Mouse (Mus musculus) mouse embryonic stem cell (cell line): ENCODE results near the gene Opcml.

Source experiments
- in situ Hi-C, 2 experiments: fragments of 300-500 bp; cut with MboI; formaldehyde crosslinking; loops; 1 replicate in 1 of 2; 3 replicates in 1 of 2; pipeline ENCODE4 v1.14.3; 2019 to 2020; ENCODE audit warnings: low sequenced_read_pairs in 2 of 2, low pct_unique_long_range_greater_than_20kb in 1 of 2, mixed read lengths in 1 of 2; ENCODE audit not compliant: unreplicated experiment in 1 of 2

The Opcml gene

DNA sequence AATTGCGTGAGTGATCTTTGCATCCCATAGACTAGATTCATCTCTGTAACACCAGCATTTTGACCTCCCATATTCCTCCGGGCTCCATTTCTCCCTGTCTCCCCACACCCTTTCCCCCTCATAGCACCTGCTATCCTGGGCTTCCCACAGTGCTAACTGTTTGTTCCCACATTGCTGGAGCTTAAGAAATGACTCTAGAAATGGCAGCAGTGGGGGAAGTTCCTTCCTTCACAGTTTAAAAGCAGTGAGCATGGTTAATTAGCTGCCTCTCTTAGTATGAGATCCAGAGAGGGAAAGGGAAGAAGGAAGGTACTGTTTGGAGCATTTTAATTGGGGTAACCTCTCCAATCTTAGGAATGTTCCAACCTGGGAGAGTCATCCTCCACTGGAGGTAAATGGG, 1035.2 kb downstream of the Opcml start:
- in situ Hi-C loops = no loop called here

DNA sequence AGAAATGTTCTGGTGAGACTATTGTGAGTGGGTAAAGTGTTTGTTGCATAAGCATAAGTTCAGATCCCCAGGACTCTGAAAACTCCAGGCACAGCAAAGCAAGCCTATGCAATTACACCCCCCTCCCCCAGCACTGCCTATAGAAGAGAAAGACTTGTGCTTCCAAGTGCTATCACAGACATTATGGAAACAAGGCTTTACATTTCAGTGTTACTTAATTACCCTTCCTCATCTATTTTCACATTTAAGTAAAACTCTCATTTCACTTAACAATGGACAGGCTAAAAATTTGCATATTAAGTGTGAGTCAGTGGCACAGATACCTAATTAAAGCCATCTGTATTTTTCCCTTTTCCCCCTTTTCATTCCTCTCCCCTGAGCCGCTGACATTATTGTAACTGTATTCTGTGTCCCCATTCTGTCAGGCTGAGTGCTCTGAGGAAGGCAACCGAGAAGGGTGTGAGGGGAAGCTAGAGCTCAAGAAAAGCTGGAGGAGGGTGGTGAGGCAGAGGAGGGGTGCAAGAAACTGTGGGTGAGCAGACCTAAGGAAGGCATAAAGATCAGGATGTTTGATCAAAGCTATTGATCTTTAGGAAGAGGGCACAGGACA, 1055.5 kb downstream of the Opcml start:
- in situ Hi-C loops = no loop called here

DNA sequence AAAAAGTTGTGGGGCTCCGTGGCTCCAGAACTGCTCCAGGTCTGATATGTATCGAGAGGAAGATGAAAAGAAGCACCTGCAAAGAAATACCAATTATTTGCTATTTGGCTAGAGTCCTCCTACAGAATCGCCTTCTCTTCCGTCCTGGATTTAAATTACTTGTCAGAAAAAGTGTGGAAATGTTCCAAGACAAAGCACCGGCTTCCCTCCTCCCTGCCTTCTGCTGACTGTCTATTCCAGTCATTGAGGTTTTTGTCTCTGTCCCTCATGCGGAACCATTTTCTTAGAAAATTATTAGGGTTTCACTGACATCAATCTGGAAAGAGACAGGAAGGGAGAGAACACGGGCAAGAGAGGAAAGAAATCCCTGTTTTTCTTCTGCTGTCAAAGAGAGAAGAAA, 1065.3 kb downstream of the Opcml start:
- in situ Hi-C loops = no loop called here

DNA sequence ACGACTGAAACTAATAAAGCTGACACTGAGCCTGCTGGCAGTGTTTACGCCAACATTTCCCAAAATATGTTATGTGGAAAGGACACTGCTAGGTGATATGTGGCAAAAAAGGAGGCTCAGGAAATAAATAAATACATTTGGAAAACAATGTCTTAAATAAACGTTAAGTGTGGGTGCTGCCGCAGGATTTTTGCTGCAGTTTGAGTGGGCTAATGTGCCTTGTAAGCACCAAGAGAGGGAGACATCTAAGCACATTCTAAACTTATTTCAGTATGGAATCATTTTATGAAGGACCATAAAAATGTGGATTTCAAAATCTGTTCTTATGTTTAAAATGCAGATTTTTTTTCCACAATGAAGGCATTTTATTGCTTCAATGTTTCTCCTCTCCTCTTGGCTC, 1071.4 kb downstream of the Opcml start:
- in situ Hi-C loops = no loop called here

DNA sequence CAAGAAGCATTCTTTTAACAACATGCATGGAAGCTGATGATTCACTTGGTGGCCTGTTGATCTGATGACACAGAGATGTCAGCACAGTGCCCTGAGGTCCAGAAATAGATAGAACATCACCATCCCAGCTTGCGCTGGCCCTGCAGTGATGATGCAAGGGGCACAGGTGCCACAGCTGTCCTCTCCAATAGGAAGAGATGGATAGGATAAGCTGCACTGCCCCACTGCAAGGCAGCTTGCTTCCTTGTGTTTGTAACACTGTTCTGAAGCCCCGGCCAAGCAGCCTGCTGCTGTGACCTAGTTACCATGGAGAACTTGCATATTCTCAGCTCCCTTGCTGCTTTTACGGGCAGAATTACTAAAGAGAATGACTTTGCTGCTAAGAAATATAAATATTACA, 1076.7 kb downstream of the Opcml start:
- in situ Hi-C loops = no loop called here

DNA sequence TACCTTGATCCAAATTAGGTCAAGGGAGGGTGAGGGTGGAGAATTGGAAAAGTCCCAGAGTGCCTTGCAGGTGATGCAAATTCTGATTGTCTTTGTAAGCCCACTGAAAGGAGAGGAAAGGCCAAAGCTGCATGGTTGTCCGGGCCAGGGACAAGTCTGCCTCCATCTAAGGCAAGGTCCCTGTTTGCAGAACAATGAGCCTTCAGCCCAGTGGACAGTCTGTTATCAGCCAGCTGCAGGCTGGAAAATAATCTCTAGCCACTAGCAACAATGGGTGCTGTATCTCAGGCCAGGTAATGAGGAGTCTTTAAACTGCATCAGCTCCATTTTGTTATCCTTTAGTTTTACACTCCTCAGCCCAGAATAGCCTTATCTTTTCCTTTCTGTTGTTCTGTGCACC, 1079.9 kb downstream of the Opcml start:
- in situ Hi-C loops = no loop called here

DNA sequence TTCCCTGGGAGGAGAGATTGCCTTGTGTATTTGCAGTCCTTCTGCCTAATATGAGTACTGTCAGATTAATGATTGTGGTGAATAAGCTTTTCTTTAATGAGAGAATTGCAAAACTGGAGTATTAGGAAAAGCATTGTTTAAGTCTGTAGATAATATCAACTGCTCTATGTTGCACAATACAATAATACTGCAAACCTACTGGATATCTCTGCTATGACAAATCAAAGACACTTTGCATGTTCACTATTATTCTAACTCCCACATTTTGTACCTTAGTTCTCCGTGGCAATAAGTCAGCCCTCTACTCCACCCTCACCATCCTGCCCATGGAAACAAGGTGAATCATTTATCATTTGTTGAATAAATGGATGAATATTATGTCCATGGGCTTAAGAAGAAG, 1092.0 kb downstream of the Opcml start:
- in situ Hi-C loops = no loop called here

DNA sequence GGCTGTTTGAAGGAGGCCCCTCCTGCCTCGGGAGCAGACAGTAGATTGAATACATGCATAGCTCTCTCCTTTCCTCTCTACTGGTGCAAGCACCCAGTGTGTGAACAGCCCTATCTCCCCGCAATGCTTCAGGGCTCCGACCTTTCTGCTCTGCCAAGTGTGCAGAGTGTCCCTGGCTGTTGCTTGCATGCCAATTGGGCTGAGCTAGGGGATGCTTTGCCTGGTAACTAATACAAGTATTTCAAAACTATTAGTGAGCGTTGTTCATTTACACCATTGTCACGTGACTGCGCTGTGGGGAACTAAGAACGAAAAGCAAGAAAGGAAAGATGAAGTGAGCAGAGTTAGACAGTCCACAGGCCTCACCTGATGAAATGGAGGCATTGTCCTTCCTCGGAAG, 1101.0 kb downstream of the Opcml start:
- in situ Hi-C loops = no loop called here

DNA sequence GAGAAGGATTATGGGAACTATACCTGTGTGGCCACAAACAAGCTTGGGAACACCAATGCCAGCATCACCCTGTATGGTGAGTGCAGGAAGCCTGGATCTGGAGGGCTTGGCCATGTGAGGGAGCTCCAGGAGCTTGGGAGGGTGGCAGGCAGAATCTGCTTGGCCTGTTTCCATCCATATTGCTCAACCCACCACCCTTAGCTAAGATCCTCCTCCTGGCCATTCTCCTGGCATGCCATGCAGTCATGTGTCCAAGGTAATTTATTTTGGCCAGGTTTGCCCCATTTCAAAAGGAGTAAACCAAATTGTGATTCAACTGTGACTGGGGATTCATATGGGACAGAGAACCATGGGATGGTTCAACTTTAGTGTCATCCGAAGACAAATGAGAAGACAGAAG, 1112.7 kb downstream of the Opcml start:
- in situ Hi-C loops = no loop called here

DNA sequence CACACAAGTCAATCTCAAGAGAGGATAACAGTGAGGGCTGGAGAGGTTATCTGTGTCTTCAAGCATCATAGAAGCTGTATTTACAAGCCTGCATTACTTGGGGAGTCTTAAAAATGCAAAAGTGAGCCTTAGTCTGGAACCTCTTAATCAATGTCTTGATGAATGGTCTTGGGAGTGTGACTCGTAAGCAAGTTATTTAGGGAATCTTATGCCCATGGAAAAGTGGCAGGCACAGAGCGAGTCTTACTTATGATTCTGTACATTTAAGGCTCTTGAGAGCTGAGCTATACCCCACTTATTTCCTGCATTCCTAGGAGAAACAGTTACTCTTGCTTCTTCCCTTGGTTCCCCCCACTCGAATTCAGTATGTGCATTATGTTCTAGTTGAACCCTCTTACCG, 1119.2 kb downstream of the Opcml start:
- in situ Hi-C loops = no loop called here

DNA sequence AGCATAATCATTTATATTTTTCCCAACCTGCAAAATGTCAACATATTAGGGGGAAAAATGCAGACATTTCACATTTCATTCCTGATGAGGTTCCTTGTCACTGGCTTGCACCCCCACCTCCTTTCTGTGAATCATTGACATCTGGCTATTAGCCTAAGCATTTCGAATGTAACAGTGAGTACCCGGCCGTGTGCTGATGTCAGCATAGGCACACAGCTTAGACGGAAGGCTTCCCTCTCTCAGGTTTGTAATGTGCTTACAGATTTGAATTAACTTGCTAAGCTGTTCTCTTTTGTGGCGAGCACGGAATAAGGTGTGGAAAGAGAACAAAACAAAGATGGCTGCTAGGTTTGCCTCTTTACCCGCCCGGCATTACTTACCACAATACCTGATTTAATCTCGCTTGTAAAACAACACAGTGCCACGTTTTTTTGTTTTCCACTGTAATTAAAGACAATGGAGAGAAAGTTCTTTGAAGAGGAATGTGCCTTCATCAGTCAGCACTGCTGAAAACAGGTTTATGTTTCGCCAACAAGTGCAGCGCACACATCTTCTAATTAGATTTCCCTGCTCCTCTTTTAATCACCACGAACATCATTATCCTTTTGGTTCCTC, 1121.1 kb downstream of the Opcml start:
- in situ Hi-C loops = no loop called here

DNA sequence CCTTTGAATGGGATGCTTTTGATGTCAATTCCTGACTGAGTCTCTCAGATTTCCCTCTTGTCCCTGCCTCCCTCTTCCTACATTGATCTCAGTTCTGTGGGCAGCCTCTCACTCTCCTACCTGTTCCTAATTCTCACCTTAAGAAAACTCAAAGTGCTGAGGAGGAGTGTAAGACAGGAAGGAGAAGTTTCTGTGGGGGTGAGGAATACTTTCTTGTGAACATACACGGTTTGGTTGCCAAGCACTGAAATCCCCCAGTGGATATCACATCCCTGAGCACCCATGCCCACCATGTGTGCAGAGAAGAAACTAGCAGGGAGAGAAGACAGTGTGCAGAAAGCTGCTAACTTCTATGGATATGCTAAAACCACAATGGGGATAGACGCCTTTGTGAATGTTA, 1141.5 kb downstream of the Opcml start:
- in situ Hi-C loops = no loop called here

DNA sequence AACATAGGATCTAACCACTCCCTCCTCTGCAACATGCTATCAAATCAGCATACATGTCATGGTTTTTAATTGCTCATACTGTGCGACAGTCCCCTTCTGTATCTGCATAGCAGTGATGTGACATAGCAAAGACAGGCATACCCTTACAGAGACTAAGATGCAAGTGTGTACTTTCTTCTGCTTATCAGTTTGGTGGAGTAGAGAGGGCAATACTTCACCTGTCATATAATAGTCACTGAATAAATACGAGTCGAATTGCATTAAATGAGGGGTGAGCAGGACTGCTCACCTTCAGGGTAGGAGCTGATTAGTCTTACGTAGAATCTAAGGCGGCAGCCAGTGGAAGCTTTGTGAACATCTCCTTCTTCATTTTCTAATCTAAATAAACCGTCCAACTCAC, 1146.6 kb downstream of the Opcml start:
- in situ Hi-C loops = no loop called here

DNA sequence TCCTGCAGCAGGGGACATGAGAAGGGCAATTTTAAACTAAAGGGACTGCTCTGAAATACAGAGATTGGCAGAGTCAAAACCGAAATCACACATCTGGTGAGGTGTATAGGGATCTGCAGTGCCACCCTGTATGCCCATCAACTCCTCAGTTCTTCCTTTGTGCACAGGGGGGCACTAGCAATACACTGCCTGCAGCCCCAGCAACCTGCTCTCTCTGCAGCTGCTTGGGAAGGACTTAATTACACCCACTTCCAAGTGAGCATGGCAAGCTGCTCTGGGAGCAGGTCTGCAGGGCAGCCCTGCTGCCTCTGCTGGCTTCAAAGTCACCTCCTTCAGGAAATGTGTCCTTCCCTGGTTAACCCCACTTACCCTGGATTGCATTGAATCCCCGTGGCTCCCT, 1147.4 kb downstream of the Opcml start:
- in situ Hi-C loops = no loop called here

DNA sequence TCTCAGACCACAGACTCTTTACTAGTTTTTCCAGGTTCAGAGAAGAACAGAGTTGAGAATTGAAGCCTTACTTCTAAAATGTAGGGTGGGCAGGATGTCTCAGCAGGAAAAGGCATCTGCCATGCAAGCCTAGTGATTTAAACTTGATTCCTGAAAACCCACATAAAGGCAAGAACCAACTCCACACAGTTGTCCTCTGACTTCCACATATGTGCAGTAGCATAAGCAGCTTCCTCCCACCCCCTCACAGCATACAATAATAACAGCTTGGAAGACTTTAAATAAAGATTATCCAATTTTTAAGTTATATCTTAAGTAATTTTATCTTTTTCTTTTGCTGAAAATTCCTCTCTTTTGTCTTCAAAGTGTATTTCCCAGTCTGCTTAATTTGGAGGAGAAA, 1150.3 kb downstream of the Opcml start:
- in situ Hi-C loops = no loop called here

DNA sequence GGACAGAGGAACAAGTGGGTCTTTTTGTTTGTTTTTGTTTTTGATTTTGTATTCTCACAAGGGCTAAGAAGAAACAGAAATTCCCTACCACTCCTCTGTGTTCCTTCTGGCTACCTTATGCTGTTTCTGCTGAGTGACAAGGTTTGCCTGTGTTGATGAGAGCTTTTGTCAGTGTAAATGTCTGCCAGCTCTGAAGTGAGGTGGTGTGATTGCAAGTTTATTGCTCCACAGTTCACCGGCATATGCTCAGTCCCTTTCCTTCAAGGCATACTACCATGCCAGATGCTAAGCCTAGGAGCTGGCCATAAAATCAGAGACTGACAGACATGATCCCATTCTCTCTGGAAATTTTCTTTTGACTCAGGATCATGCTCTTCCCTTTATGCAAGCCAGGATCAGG, 1178.9 kb downstream of the Opcml start:
- in situ Hi-C loops = no loop called here
